Comparison of ENCODE assay signal across 16 mouse cellular contexts in the genomic region with DNA sequence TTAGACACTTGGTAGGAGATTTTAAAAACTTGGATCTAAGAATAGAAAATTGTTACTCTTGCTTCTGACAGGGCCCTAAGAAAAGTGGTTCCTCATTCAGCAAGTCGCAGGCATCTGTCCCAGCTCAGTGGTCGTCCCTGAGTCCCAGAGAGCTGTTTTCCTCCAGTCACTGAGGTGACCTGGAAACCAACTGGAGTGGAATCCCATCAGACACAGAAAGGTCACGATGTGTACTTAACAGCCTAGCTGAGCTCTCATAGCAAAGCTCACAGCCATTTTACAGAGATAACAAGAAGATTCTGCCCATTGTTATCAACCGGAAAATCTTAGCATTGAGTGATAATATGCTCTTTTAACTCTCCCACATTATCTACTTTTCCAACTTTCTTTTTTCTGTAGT.
"Had no signal": no experiment of that assay in that cellular context is flagged by ENCODE, and none has a peak within 500 bp of the region (broad histone marks: within the 10 kb centered on the region; RNA-seq: fewer than 3 reads in every experiment).

No protein-coding gene starts in this region.

- H3K36me3 ChIP-seq: neural tube, embryonic 12.5 days; neural tube, embryonic 13.5 days; stomach, embryonic 15.5 days had no signal

- H3K9ac ChIP-seq: neural tube, embryonic 12.5 days; neural tube, embryonic 13.5 days; neural tube, embryonic 15.5 days; stomach, embryonic 15.5 days had no signal

- H3K4me3 ChIP-seq: neural tube, embryonic 12.5 days; neural tube, embryonic 13.5 days; neural tube, embryonic 15.5 days; stomach, embryonic 15.5 days had no signal

- H3K4me1 ChIP-seq: neural tube, embryonic 12.5 days; neural tube, embryonic 13.5 days; neural tube, embryonic 15.5 days; stomach, embryonic 15.5 days had no signal

- H3K27me3 ChIP-seq: neural tube, embryonic 12.5 days; neural tube, embryonic 13.5 days; neural tube, embryonic 15.5 days; stomach, embryonic 15.5 days had no signal

- H3K9me3 ChIP-seq: neural tube, embryonic 12.5 days; neural tube, embryonic 13.5 days; neural tube, embryonic 15.5 days; stomach, embryonic 15.5 days had no signal

- H3K4me2 ChIP-seq: neural tube, embryonic 12.5 days; neural tube, embryonic 13.5 days; neural tube, embryonic 15.5 days; stomach, embryonic 15.5 days had no signal

- H3K27ac ChIP-seq: neural tube, embryonic 12.5 days; neural tube, embryonic 13.5 days; neural tube, embryonic 15.5 days; stomach, embryonic 15.5 days; stomach, postnatal 0 days had no signal

- DNase-seq: right cerebral cortex, adult 18-20 months; right cerebral cortex, postnatal 14 days; right cerebral cortex, postnatal 25 days; right cerebral cortex, postnatal 4 days; spleen, adult 18-20 months; thymus, adult 18-20 months; thymus, adult 2 months; thymus, postnatal 14 days; thymus, postnatal 25 days; thymus, postnatal 36 days; thymus, postnatal 4 days had no signal
